Mouse (Mus musculus): ENCODE results near the gene Cmc2.
A peak's percentile ranks its signal among the peaks of the same experiment; 100 is the strongest.

The Cmc2 gene

DNA sequence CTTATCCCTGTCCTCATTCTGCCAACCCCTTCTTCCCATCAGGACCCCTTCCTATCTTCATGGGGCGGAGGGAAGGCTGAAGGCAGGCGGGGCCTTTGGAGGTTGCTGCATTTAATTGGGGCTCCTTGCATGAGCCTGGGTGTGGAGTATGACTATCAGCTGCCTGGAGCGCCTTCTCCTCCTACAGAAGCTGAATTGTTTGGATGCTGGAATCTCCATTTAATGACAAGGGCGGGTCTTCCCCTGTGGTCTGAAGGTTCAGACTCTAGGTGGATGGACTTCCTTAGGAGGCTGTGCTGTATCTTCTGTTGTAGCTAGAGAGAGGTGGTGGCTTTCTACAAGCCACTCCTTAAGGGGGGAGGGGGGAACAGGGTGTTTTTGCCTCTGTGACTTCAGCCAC lies 13.7 kb upstream of the Cmc2 start:
- Histone ChIP-seq H3K9me3 (ENCODE audit: low read length) (no peaks in the 10 kb centered on the region), H3K4me3 (replicated peaks; ENCODE audit: low read length) (peak overlapping the region; percentile 33), H3K4me1 (replicated peaks; ENCODE audit: low read depth, low read length) (peaks cover 30% of the 10 kb centered on the region), H3K36me3 (ENCODE audit: insufficient read depth, low read length) (peaks cover 94% of the 10 kb centered on the region), H3K27me3 (ENCODE audit: insufficient read depth, low read length) (no peaks in the 10 kb centered on the region)
- TF ChIP-seq CTCF (conservative IDR thresholded peaks at IDR 0.05; ENCODE audit: low read length) (no peak), NANOG (IDR thresholded peaks at IDR 0.05; ENCODE audit: borderline replicate concordance, low read length) (no peak), POU5F1 (IDR thresholded peaks at IDR 0.05; ENCODE audit: borderline replicate concordance, low read length) (no peak)

DNA sequence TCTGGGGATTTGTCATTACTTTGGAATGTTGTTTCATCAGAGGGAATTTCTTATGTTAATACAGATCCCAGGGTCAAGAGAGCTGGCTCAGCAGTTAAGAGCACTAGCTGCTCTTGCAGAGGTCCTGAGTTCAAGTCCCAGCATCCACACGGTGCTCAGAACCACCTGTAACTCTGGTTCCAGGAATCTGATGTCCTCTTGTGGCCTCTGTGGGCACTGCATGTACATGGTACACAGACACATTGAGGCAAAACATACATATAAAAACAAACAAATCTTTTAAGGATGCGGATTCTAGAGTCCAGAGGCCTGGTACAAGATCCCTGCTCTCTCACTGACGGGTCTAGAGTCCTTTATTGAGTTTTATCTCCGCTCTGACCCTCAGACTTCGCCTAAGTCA lies 7.3 kb upstream of the Cmc2 start:
- Histone ChIP-seq H3K27me3 (ENCODE audit: insufficient read depth, low read length) (no peaks in the 10 kb centered on the region), H3K4me3 (replicated peaks; ENCODE audit: low read length) (no peak overlapping the region), H3K36me3 (ENCODE audit: insufficient read depth, low read length) (peaks cover 100% of the 10 kb centered on the region), H3K4me1 (replicated peaks; ENCODE audit: low read depth, low read length) (peaks cover 8% of the 10 kb centered on the region; the same call in 1 of the 2 replicates), H3K9me3 (ENCODE audit: low read length) (no peaks in the 10 kb centered on the region)
- TF ChIP-seq POU5F1 (IDR thresholded peaks at IDR 0.05; ENCODE audit: borderline replicate concordance, low read length) (no peak), CTCF (conservative IDR thresholded peaks at IDR 0.05; ENCODE audit: low read length) (peak; percentile 35)

DNA sequence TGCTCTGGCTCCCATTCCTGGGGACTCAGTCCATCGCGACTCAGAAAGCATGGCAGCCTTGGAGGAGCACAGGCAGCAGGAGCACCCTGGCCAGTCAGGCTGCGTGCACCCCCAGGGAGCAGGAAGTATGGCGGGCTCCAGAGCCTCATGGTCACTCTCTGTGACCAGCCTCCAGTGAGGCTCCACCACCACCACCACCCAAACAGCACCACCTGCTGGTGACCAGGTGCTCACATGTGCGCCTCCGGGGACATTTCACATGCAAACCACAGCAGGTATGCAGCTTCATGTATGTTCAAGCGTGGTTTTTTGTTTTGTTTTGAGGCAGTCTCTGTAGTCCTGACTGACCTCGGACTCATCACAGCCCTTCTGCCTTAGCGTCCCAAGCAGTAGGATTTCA lies 6.6 kb upstream of the Cmc2 start:
- Histone ChIP-seq H3K27me3 (ENCODE audit: insufficient read depth, low read length) (no peaks in the 10 kb centered on the region), H3K4me1 (replicated peaks; ENCODE audit: low read depth, low read length) (peaks cover 8% of the 10 kb centered on the region), H3K9me3 (ENCODE audit: low read length) (no peaks in the 10 kb centered on the region), H3K4me3 (replicated peaks; ENCODE audit: low read length) (no peak overlapping the region), H3K36me3 (ENCODE audit: insufficient read depth, low read length) (peaks cover 100% of the 10 kb centered on the region)
- TF ChIP-seq POU5F1 (IDR thresholded peaks at IDR 0.05; ENCODE audit: borderline replicate concordance, low read length) (no peak), CTCF (conservative IDR thresholded peaks at IDR 0.05; ENCODE audit: low read length) (peak; percentile 73)

DNA sequence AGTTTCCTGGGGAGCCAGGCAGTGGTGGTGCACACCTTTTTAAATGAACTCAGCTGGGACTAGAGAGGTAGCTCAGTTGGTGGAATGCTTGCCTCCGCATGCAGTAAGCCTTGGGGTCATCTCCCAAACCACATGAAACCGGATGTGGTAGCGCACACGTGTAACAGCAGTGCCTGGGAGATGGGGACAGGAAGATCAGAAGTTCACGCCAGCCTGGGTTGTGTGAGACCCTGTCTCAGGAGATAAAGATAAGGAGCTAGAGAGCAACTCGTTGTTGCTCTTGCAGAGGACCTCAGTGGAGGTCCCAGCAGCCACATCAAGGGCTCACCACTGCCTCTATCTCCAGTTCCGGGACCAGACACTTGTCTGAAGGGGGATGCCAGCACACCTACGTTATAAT lies 2.3 kb upstream of the Cmc2 start:
- Histone ChIP-seq H3K36me3 (ENCODE audit: insufficient read depth, low read length) (peaks cover 61% of the 10 kb centered on the region), H3K4me3 (replicated peaks; ENCODE audit: low read length) (no peak overlapping the region), H3K27me3 (ENCODE audit: insufficient read depth, low read length) (no peaks in the 10 kb centered on the region), H3K9me3 (ENCODE audit: low read length) (no peaks in the 10 kb centered on the region), H3K4me1 (replicated peaks; ENCODE audit: low read depth, low read length) (peaks cover 29% of the 10 kb centered on the region)
- TF ChIP-seq NANOG (IDR thresholded peaks at IDR 0.05; ENCODE audit: borderline replicate concordance, low read length) (no peak), CTCF (conservative IDR thresholded peaks at IDR 0.05; ENCODE audit: low read length) (no peak), POU5F1 (IDR thresholded peaks at IDR 0.05; ENCODE audit: borderline replicate concordance, low read length) (no peak)

DNA sequence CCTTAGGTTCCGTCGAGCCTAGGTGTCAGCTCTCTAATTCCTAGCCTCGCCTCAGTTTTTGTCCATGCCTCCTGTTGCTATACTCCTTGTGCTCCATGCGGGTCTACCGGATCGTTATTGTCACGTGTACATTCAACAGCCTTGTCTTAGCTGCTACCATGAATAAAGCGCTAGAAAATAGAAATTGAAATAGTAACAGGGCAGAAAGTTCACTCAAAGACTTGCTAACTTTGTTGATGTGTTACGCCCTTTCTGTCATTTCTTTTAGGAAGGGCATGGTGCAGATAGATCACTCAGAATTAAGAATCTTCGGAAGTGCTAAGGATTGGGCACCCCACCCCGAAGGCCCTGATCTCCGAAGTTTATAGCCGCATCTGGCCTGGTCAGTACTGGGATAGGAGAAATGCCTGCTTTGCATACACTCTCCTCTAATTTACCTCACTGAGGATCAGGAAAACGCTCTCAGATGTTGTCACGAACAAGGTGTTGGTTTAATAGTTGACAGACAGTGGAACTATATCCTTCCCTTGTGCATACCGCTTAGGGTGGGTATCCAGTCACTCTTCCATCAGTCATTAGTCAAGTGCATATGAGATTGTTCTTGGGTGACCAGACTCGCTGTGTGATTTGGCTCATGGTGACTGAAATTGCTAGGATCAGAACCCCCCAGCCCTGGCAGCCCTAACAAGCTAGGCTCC lies 954 bp upstream of the Cmc2 start:
- peak overlapping the region; percentile 94 for H3K4me3 ChIP-seq (replicated peaks; ENCODE audit: low read length)
- peaks cover 52% of the 10 kb centered on the region for H3K36me3 ChIP-seq (ENCODE audit: insufficient read depth, low read length)
- no peaks in the 10 kb centered on the region for H3K27me3 ChIP-seq (ENCODE audit: insufficient read depth, low read length)
- H3K4me1 ChIP-seq (replicated peaks; ENCODE audit: low read depth, low read length), result peaks cover 27% of the 10 kb centered on the region
- H3K9me3 ChIP-seq (ENCODE audit: low read length), result no peaks in the 10 kb centered on the region
- no peak for TF ChIP-seq CTCF (conservative IDR thresholded peaks at IDR 0.05; ENCODE audit: low read length)
- TF ChIP-seq NANOG (IDR thresholded peaks at IDR 0.05; ENCODE audit: borderline replicate concordance, low read length), result no peak
- no peak for TF ChIP-seq POU5F1 (IDR thresholded peaks at IDR 0.05; ENCODE audit: borderline replicate concordance, low read length)

DNA sequence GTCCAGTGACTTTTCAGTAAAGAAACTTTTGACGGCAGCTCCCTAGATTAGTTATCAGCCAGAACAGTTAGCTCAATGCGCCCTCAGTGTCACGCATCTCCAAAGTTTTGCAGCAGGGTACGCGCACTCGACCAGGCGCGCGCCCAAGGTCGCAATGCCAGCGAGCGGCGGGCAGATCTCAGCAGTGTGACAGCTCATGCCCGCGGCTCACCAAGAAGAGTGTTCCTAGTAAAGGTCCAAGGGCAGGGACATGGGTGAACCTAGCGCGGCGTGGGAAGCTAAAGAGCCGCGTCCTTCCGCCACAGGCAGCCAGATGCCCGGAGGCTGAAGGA lies 284 bp downstream of the Cmc2 start:
- Histone ChIP-seq H3K4me3 (replicated peaks; ENCODE audit: low read length) (peak overlapping the region; percentile 94), H3K9me3 (ENCODE audit: low read length) (no peaks in the 10 kb centered on the region), H3K36me3 (ENCODE audit: insufficient read depth, low read length) (peaks cover 51% of the 10 kb centered on the region), H3K4me1 (replicated peaks; ENCODE audit: low read depth, low read length) (peaks cover 35% of the 10 kb centered on the region), H3K27me3 (ENCODE audit: insufficient read depth, low read length) (no peaks in the 10 kb centered on the region)
- no peak for TF ChIP-seq POU5F1 (IDR thresholded peaks at IDR 0.05; ENCODE audit: borderline replicate concordance, low read length)
- no peak for TF ChIP-seq NANOG (IDR thresholded peaks at IDR 0.05; ENCODE audit: borderline replicate concordance, low read length)
- no peak for TF ChIP-seq CTCF (conservative IDR thresholded peaks at IDR 0.05; ENCODE audit: low read length)

DNA sequence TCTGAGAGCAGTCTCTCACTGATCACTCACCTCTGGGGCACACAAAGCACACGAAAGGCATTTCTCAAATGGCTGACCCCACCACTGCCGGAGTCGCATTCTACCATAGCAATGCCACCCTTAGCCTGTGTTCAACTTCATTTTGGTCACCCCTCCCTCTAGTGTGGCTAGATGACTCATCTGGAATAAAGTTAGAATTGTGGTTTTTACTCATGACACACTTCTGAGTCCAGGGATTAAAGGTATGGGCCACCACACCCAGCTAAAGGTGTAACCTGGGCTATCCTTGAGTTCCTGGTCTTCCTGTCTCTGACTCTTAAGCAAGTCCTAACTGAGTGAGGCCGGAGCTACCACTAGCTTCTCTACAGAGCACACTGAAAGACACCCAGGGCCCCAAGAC lies 15.4 kb downstream of the Cmc2 start:
- H3K27me3 ChIP-seq (ENCODE audit: insufficient read depth, low read length), result no peaks in the 10 kb centered on the region
- peaks cover 71% of the 10 kb centered on the region for H3K9me3 ChIP-seq (ENCODE audit: low read length)
- H3K36me3 ChIP-seq (ENCODE audit: insufficient read depth, low read length), result peaks cover 53% of the 10 kb centered on the region
- H3K4me3 ChIP-seq (replicated peaks; ENCODE audit: low read length), result no peak overlapping the region
- H3K4me1 ChIP-seq (replicated peaks; ENCODE audit: low read depth, low read length), result no peaks in the 10 kb centered on the region
- TF ChIP-seq CTCF (conservative IDR thresholded peaks at IDR 0.05; ENCODE audit: low read length), result no peak
- TF ChIP-seq NANOG (IDR thresholded peaks at IDR 0.05; ENCODE audit: borderline replicate concordance, low read length), result no peak
- TF ChIP-seq POU5F1 (IDR thresholded peaks at IDR 0.05; ENCODE audit: borderline replicate concordance, low read length), result no peak

DNA sequence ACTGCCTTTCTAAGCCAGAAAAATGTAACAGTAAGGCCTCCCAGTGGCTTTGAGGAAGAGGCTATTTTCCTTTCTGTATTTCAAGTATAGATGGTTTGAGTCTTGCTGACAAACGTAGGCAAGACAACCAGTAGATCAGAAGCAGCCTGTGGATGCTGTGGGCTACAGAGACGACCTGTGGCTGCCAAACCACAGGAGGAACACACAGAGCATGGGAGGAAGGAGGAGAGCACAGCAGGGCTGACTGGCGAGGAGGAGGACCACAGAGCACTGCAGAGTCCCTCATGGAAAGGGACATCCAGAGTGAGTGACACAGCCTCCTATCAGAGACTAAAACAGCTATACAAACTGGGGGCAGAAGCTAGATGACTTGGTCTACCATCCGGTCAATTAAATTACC lies 16.0 kb downstream of the Cmc2 start:
- Histone ChIP-seq H3K36me3 (ENCODE audit: insufficient read depth, low read length) (peaks cover 47% of the 10 kb centered on the region), H3K4me1 (replicated peaks; ENCODE audit: low read depth, low read length) (no peaks in the 10 kb centered on the region), H3K27me3 (ENCODE audit: insufficient read depth, low read length) (no peaks in the 10 kb centered on the region), H3K4me3 (replicated peaks; ENCODE audit: low read length) (0 out of 2 replicates have a peak overlapping the region, but pooled peaks have one; percentile 10), H3K9me3 (ENCODE audit: low read length) (peaks cover 68% of the 10 kb centered on the region)
- TF ChIP-seq POU5F1 (IDR thresholded peaks at IDR 0.05; ENCODE audit: borderline replicate concordance, low read length) (no peak), NANOG (IDR thresholded peaks at IDR 0.05; ENCODE audit: borderline replicate concordance, low read length) (no peak), CTCF (conservative IDR thresholded peaks at IDR 0.05; ENCODE audit: low read length) (no peak)

DNA sequence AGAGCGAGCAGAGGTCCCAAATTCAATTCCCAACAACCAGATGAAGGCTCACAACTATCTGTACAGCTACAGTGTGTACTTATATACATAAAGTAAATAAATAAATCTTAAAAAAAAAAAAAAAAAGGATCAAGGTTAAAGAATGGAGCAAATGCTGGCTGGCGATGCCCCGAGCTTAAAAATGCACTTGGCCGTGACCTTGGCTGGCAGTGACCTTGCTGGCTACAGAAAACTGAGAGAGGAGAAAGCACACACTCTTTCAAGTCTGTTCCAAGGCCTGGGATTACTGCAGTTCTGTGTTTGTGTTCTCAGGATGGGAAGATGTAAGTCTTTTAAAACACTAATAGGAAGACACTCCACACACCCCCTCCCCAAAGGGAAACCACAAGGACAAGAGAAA lies 16.5 kb downstream of the Cmc2 start:
- Histone ChIP-seq H3K4me3 (replicated peaks; ENCODE audit: low read length) (0 out of 2 replicates have a peak overlapping the region, but pooled peaks have one; percentile 10), H3K27me3 (ENCODE audit: insufficient read depth, low read length) (no peaks in the 10 kb centered on the region), H3K9me3 (ENCODE audit: low read length) (peaks cover 63% of the 10 kb centered on the region), H3K4me1 (replicated peaks; ENCODE audit: low read depth, low read length) (no peaks in the 10 kb centered on the region), H3K36me3 (ENCODE audit: insufficient read depth, low read length) (peaks cover 42% of the 10 kb centered on the region)
- TF ChIP-seq POU5F1 (IDR thresholded peaks at IDR 0.05; ENCODE audit: borderline replicate concordance, low read length), result no peak
- TF ChIP-seq NANOG (IDR thresholded peaks at IDR 0.05; ENCODE audit: borderline replicate concordance, low read length), result no peak
- TF ChIP-seq CTCF (conservative IDR thresholded peaks at IDR 0.05; ENCODE audit: low read length), result no peak
